Mouse (Mus musculus) left cerebral cortex, adult 2 months (tissue): ENCODE results near the gene 5730480H06Rik. TPM values are rescaled to one million over a fixed set of nuclear protein-coding genes. Genes with fewer than 3 reads are reported as not detected.
A peak's percentile ranks its signal among the peaks of the same experiment; 100 is the strongest.

Source experiments
- DNase-seq, 2 experiments: peaks; one replicate each; pipeline ENCODE4 v3.0.0; 2021 to 2022; ENCODE audit warnings: low spot score in 2 of 2, mixed read lengths in 1 of 2; ENCODE audit errors: extremely low spot score in 1 of 2
- H3K27ac ChIP-seq: fragments of 200-600 bp; 2 replicates; pipeline ENCODE4 v1.8.1; 2022
- H3K4me3 ChIP-seq: fragments of 200-600 bp; 2 replicates; pipeline ENCODE4 v1.8.1; 2022
- CTCF ChIP-seq: fragments of 200-600 bp; IDR thresholded peaks from 2 replicates; pipeline ENCODE4 v1.8.1; 2022; ENCODE audit warnings: antibody characterized with exemption, mild to moderate bottlenecking, moderate library complexity
- intact Hi-C: fragments of 180-260 bp; cut with DNase I; formaldehyde crosslinking; loops from one replicate; pipeline ENCODE4 v1.15.1; 2025
- total RNA-seq, 2 experiments: library from RNA; stranded (reverse); gene quantifications; 2 replicates each; pipeline ENCODE4 v1.2.3; 2021

Gene 5730480H06Rik
- total RNA-seq, 2 experiments from 2014 or later = 17.3 to 18.2 TPM

GRCm38 (mm10) chr5:48430459-48430858, 102.7 kb downstream of the 5730480H06Rik start:
- intact Hi-C loops = loop anchor here (1.0 to 10.0 kb wide), 3 partner anchors 307 to 914 kb away; no protein-coding TSS in a partner anchor

DNA sequence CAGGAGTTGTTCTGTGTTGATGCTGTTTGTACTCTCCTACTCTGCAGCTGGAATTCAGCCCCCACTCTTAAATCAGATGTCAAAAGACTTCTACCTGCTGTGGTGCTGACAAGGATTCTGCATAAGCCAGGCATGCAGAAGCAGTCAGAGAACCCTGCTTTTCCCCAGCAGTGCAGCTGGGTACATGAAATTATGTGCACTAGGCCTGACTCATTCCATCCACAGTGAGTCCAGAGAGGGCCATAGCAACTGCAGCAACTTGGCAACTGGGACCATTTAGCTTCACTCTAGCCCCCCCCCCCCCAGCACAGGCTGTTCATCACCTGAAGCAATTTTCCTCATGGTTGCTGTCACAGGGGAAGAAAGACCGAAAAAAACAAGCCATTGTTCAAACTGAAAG, 121.1 kb downstream of the 5730480H06Rik start:
- Histone ChIP-seq H3K27ac (no peak overlapping the region), H3K4me3 (no peak overlapping the region)
- DNase-seq = no peak
- TF ChIP-seq CTCF = no peak
- intact Hi-C loops = no loop called here

More at GRCm38 (mm10) chr5:48430459-48430858, 102.7 kb downstream of the 5730480H06Rik start:
- H3K4me3 ChIP-seq = no peak overlapping the region
- DNase-seq = peak; percentile 36 to 44
- no peak overlapping the region for H3K27ac ChIP-seq
- peak; percentile 72 for TF ChIP-seq CTCF

GRCm38 (mm10) chr5:48460221-48460620, 132.5 kb downstream of the 5730480H06Rik start:
- intact Hi-C loops = no loop called here
- Histone ChIP-seq H3K27ac (no peak overlapping the region), H3K4me3 (no peak overlapping the region)
- no peak for TF ChIP-seq CTCF
- DNase-seq = no peak
